Mouse (Mus musculus): ENCODE measurements around the gene Gm10354. TPM values are rescaled to one million over a fixed set of nuclear protein-coding genes. Genes with fewer than 3 reads are reported as not detected.
"Not testable (repeated sequence)": the region's sequence is repeated elsewhere in the genome, so short reads cannot be mapped to it uniquely, and the experiment has no call there.

Gm10354 gene
- total RNA-seq (2015; ENCODE audit: low replicate concordance) (not detected in 2 replicates), total RNA-seq (2017; ENCODE audit: low replicate concordance) (not detected in 2 replicates)

- not testable (repeated sequence) for ATAC-seq (replicated peaks; ENCODE audit: low FRiP score, poor library complexity, severe bottlenecking)
Measured at GRCm38 (mm10) chr5:14978835-14979234, at the start of gene Gm10354. TSS of gene Gm10354 (minus strand) at chr5:14978935.

GRCm38 (mm10) chr5:15024316-15024715 lies 45.6 kb upstream of the Gm10354 start:
- ATAC-seq (replicated peaks; ENCODE audit: low FRiP score, poor library complexity, severe bottlenecking) = not testable (repeated sequence)

GRCm38 (mm10) chr5:15020067-15020466 lies 41.3 kb upstream of the Gm10354 start:
- not testable (repeated sequence) for ATAC-seq (replicated peaks; ENCODE audit: low FRiP score, poor library complexity, severe bottlenecking)

GRCm38 (mm10) chr5:15010639-15011582 lies 32.2 kb upstream of the Gm10354 start:
- not testable (repeated sequence) for ATAC-seq (replicated peaks; ENCODE audit: low FRiP score, poor library complexity, severe bottlenecking)

- ATAC-seq (replicated peaks; ENCODE audit: low FRiP score, poor library complexity, severe bottlenecking) = not testable (repeated sequence)
Measured at GRCm38 (mm10) chr5:15006907-15007306, 28.2 kb upstream of the Gm10354 start.

GRCm38 (mm10) chr5:15006288-15006687 lies 27.6 kb upstream of the Gm10354 start:
- ATAC-seq (replicated peaks; ENCODE audit: low FRiP score, poor library complexity, severe bottlenecking) = not testable (repeated sequence)

- not testable (repeated sequence) for ATAC-seq (replicated peaks; ENCODE audit: low FRiP score, poor library complexity, severe bottlenecking)
Measured at GRCm38 (mm10) chr5:15005584-15005983, 26.8 kb upstream of the Gm10354 start.

GRCm38 (mm10) chr5:15004569-15005562 lies 26.1 kb upstream of the Gm10354 start:
- ATAC-seq (replicated peaks; ENCODE audit: low FRiP score, poor library complexity, severe bottlenecking) = not testable (repeated sequence)

- not testable (repeated sequence) for ATAC-seq (replicated peaks; ENCODE audit: low FRiP score, poor library complexity, severe bottlenecking)
Measured at GRCm38 (mm10) chr5:14998077-14998476, 19.3 kb upstream of the Gm10354 start.

- ATAC-seq (replicated peaks; ENCODE audit: low FRiP score, poor library complexity, severe bottlenecking) = not testable (repeated sequence)
Measured at GRCm38 (mm10) chr5:14997556-14997955, 18.8 kb upstream of the Gm10354 start.

GRCm38 (mm10) chr5:14996670-14997249 lies 18.0 kb upstream of the Gm10354 start:
- not testable (repeated sequence) for ATAC-seq (replicated peaks; ENCODE audit: low FRiP score, poor library complexity, severe bottlenecking)

GRCm38 (mm10) chr5:14994124-14994523 lies 15.4 kb upstream of the Gm10354 start:
- not testable (repeated sequence) for ATAC-seq (replicated peaks; ENCODE audit: low FRiP score, poor library complexity, severe bottlenecking)

GRCm38 (mm10) chr5:14990375-14991158 lies 11.8 kb upstream of the Gm10354 start:
- ATAC-seq (replicated peaks; ENCODE audit: low FRiP score, poor library complexity, severe bottlenecking) = not testable (repeated sequence)

GRCm38 (mm10) chr5:14986649-14987387 lies 8.1 kb upstream of the Gm10354 start:
- not testable (repeated sequence) for ATAC-seq (replicated peaks; ENCODE audit: low FRiP score, poor library complexity, severe bottlenecking)

GRCm38 (mm10) chr5:14977368-14977767 lies 1.4 kb downstream of the Gm10354 start:
- not testable (repeated sequence) for ATAC-seq (replicated peaks; ENCODE audit: low FRiP score, poor library complexity, severe bottlenecking)

- ATAC-seq (replicated peaks; ENCODE audit: low FRiP score, poor library complexity, severe bottlenecking) = not testable (repeated sequence)
Measured at GRCm38 (mm10) chr5:14975294-14975693, 3.4 kb downstream of the Gm10354 start.

- ATAC-seq (replicated peaks; ENCODE audit: low FRiP score, poor library complexity, severe bottlenecking) = not testable (repeated sequence)
Measured at GRCm38 (mm10) chr5:14972841-14973240, 5.9 kb downstream of the Gm10354 start.

GRCm38 (mm10) chr5:14963821-14964220 lies 14.9 kb downstream of the Gm10354 start:
- not testable (repeated sequence) for ATAC-seq (replicated peaks; ENCODE audit: low FRiP score, poor library complexity, severe bottlenecking)
